Mouse (Mus musculus): ENCODE measurements around the gene Hoxc8. TPM values are rescaled to one million over a fixed set of nuclear protein-coding genes. Genes with fewer than 3 reads are reported as not detected.

Hoxc8 gene
- polyA plus RNA-seq, 1 experiment from 2014 or later, result not detected

DNA sequence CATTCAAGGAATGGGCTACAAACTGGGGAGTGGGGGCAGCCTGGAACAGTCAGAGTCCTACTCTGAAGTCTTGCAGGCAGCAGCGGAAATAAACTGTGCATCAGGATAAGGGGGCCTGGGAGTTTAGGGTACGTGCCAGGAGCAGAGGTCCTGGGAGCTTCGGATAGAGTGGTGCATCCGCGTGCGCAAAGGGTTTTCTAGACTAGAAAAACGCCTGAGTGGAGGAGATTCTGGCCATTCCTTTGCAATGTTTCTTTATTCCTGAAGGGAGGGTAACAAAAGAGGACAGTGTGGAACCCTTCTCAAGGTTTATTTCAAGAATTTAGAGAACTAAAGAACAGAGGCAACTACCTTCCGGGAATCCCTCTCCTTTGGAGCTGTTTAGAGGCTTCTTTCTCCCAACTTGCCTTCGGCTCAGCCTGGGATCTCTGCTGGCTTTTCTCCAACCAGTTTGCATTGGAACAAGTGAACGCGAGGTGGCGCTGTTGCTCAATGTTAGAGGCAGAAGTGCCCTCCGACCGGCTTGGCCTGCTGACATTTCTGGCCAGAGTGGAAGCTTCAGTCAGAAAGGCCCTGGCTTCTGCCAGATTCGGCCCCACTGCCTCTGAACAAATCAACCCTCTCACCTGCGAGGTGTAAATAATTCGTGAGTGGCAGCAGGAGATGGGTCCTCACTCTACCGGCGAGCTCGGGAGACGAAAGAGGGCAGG, 3.1 kb upstream of the Hoxc8 start:
- Histone ChIP-seq H3K27ac (replicated peaks; ENCODE audit: low read depth, low read length) (no peak overlapping the region), H3K4me3 (replicated peaks; ENCODE audit: low read depth, low read length) (no peak overlapping the region), H3K4me1 (ENCODE audit: control insufficient read depth, insufficient read depth, low read length) (no peaks in the 10 kb centered on the region), H3K27me3 (ENCODE audit: control insufficient read depth, insufficient read depth, low read length) (peaks cover 97% of the 10 kb centered on the region), H3K36me3 (ENCODE audit: control insufficient read depth, insufficient read depth, low read length) (no peaks in the 10 kb centered on the region), H3K9ac (replicated peaks; ENCODE audit: low read length) (no peak overlapping the region), H3K4me2 (ENCODE audit: low read length) (no peak overlapping the region), H3K9me3 (ENCODE audit: control insufficient read depth, low read length) (no peaks in the 10 kb centered on the region)
- DNase-seq (peak; percentile 97), ATAC-seq (ENCODE audit: low FRiP score, low TSS enrichment) (peak; percentile 27; the same call in 1 of the 2 replicates)
- WGBS, result 2% methylated on average over 21 of the region's 21 CpGs

GRCm38 (mm10) chr15:102988078-102988477, 2.3 kb upstream of the Hoxc8 start:
- H3K9ac ChIP-seq (replicated peaks; ENCODE audit: low read length), result no peak overlapping the region
- ATAC-seq (ENCODE audit: low FRiP score, low TSS enrichment) (no peak), DNase-seq (no peak)
- H3K27ac ChIP-seq (replicated peaks; ENCODE audit: low read depth, low read length), result no peak overlapping the region
- no peaks in the 10 kb centered on the region for H3K9me3 ChIP-seq (ENCODE audit: control insufficient read depth, low read length)
- peaks cover 97% of the 10 kb centered on the region for H3K27me3 ChIP-seq (ENCODE audit: control insufficient read depth, insufficient read depth, low read length)
- WGBS, result 19% methylated on average over 5 of the region's 5 CpGs
- H3K4me3 ChIP-seq (replicated peaks; ENCODE audit: low read depth, low read length), result no peak overlapping the region
- H3K36me3 ChIP-seq (ENCODE audit: control insufficient read depth, insufficient read depth, low read length), result no peaks in the 10 kb centered on the region
- H3K4me2 ChIP-seq (ENCODE audit: low read length), result no peak overlapping the region
- H3K4me1 ChIP-seq (ENCODE audit: control insufficient read depth, insufficient read depth, low read length), result no peaks in the 10 kb centered on the region

DNA sequence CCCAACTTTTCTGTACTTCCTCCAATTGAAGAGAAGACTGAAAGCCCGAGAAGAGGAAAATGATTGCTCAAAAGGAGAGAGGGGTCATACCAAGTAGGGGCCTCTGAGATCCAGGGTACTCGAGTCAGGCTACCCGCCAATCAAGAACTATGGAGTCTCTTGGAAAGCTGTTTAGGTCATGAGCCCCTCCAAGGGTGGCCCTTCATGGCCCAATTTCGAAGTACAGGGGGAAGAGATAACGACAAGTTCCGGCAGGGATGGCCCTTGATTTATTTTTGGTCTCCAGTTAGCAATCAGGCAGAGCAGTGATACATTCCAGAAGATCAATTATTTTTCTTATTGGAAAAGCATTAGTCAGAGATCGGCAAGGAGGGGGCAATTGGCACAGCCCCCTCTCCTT, 1.4 kb downstream of the Hoxc8 start:
- Histone ChIP-seq H3K4me3 (replicated peaks; ENCODE audit: low read depth, low read length) (no peak overlapping the region), H3K36me3 (ENCODE audit: control insufficient read depth, insufficient read depth, low read length) (no peaks in the 10 kb centered on the region), H3K4me1 (ENCODE audit: control insufficient read depth, insufficient read depth, low read length) (no peaks in the 10 kb centered on the region), H3K9ac (replicated peaks; ENCODE audit: low read length) (no peak overlapping the region), H3K4me2 (ENCODE audit: low read length) (no peak overlapping the region), H3K27ac (replicated peaks; ENCODE audit: low read depth, low read length) (no peak overlapping the region), H3K27me3 (ENCODE audit: control insufficient read depth, insufficient read depth, low read length) (peaks cover 96% of the 10 kb centered on the region), H3K9me3 (ENCODE audit: control insufficient read depth, low read length) (no peaks in the 10 kb centered on the region)
- ATAC-seq (ENCODE audit: low FRiP score, low TSS enrichment), result no peak
- WGBS, result 1% methylated on average over 7 of the region's 7 CpGs
- DNase-seq, result no peak

GRCm38 (mm10) chr15:102992206-102992605, 1.8 kb downstream of the Hoxc8 start:
- H3K36me3 ChIP-seq (ENCODE audit: control insufficient read depth, insufficient read depth, low read length), result no peaks in the 10 kb centered on the region
- H3K4me1 ChIP-seq (ENCODE audit: control insufficient read depth, insufficient read depth, low read length), result no peaks in the 10 kb centered on the region
- peaks cover 96% of the 10 kb centered on the region for H3K27me3 ChIP-seq (ENCODE audit: control insufficient read depth, insufficient read depth, low read length)
- no peak overlapping the region for H3K4me3 ChIP-seq (replicated peaks; ENCODE audit: low read depth, low read length)
- no peaks in the 10 kb centered on the region for H3K9me3 ChIP-seq (ENCODE audit: control insufficient read depth, low read length)
- no peak overlapping the region for H3K9ac ChIP-seq (replicated peaks; ENCODE audit: low read length)
- WGBS, result under 1% methylated on average over 11 of the region's 11 CpGs
- H3K4me2 ChIP-seq (ENCODE audit: low read length), result no peak overlapping the region
- DNase-seq (no peak), ATAC-seq (ENCODE audit: low FRiP score, low TSS enrichment) (no peak)
- H3K27ac ChIP-seq (replicated peaks; ENCODE audit: low read depth, low read length), result no peak overlapping the region

DNA sequence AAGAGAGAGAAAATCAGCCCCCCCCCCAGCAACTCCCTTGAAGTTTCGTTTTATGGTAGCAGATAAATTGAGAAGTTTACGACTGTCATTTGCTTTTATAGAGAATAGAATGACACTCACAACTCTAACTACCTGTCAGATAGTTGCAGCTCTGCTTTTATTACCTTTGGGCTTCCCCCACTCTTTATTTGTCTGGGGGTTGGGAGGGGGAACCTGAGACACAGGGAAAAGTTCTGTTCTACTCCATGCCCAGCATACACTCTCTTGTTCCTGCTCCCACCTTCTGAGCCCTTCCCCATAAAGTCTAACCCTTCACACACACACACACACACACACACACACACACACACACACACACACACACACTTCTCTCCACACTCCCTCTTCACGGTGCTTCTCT, 2.5 kb downstream of the Hoxc8 start:
- Histone ChIP-seq H3K27ac (replicated peaks; ENCODE audit: low read depth, low read length) (no peak overlapping the region), H3K36me3 (ENCODE audit: control insufficient read depth, insufficient read depth, low read length) (no peaks in the 10 kb centered on the region), H3K9me3 (ENCODE audit: control insufficient read depth, low read length) (no peaks in the 10 kb centered on the region), H3K4me2 (ENCODE audit: low read length) (no peak overlapping the region), H3K4me3 (replicated peaks; ENCODE audit: low read depth, low read length) (no peak overlapping the region), H3K4me1 (ENCODE audit: control insufficient read depth, insufficient read depth, low read length) (no peaks in the 10 kb centered on the region), H3K9ac (replicated peaks; ENCODE audit: low read length) (no peak overlapping the region), H3K27me3 (ENCODE audit: control insufficient read depth, insufficient read depth, low read length) (peaks cover 96% of the 10 kb centered on the region)
- ATAC-seq (ENCODE audit: low FRiP score, low TSS enrichment), result no peak
- DNase-seq, result no peak
- WGBS, result 5% methylated on average over 3 of the region's 3 CpGs

DNA sequence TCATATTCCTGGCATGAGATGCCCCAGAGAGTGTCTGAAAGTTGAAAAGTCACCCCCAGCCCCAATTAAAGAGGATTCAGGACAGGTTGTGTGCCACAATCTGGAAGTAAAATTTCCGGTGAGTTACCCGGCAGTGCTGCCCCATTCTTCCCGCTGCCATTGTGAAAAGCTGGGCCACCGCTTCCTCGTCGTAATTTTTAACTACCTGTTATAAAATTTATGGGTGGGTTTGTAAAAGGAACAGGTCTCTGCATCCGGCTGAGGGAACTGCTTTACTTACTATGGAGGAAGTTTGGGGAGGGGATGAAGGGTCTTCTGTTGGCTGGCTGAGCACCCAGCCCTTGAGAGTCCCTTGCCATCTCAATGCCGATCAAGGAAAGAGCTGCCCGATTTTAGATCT, 6.1 kb downstream of the Hoxc8 start:
- H3K9ac ChIP-seq (replicated peaks; ENCODE audit: low read length), result no peak overlapping the region
- no peaks in the 10 kb centered on the region for H3K9me3 ChIP-seq (ENCODE audit: control insufficient read depth, low read length)
- H3K36me3 ChIP-seq (ENCODE audit: control insufficient read depth, insufficient read depth, low read length), result no peaks in the 10 kb centered on the region
- no peaks in the 10 kb centered on the region for H3K4me1 ChIP-seq (ENCODE audit: control insufficient read depth, insufficient read depth, low read length)
- no peak overlapping the region for H3K4me2 ChIP-seq (ENCODE audit: low read length)
- no peak for ATAC-seq (ENCODE audit: low FRiP score, low TSS enrichment)
- DNase-seq, result no peak
- H3K4me3 ChIP-seq (replicated peaks; ENCODE audit: low read depth, low read length), result no peak overlapping the region
- H3K27me3 ChIP-seq (ENCODE audit: control insufficient read depth, insufficient read depth, low read length), result peaks cover 97% of the 10 kb centered on the region
- 1% methylated on average over 9 of the region's 9 CpGs for WGBS
- no peak overlapping the region for H3K27ac ChIP-seq (replicated peaks; ENCODE audit: low read depth, low read length)

- Histone ChIP-seq H3K36me3 (ENCODE audit: control insufficient read depth, insufficient read depth, low read length) (no peaks in the 10 kb centered on the region), H3K9ac (replicated peaks; ENCODE audit: low read length) (no peak overlapping the region), H3K27ac (replicated peaks; ENCODE audit: low read depth, low read length) (no peak overlapping the region), H3K4me1 (ENCODE audit: control insufficient read depth, insufficient read depth, low read length) (no peaks in the 10 kb centered on the region), H3K9me3 (ENCODE audit: control insufficient read depth, low read length) (no peaks in the 10 kb centered on the region), H3K4me3 (replicated peaks; ENCODE audit: low read depth, low read length) (no peak overlapping the region), H3K4me2 (ENCODE audit: low read length) (no peak overlapping the region), H3K27me3 (ENCODE audit: control insufficient read depth, insufficient read depth, low read length) (peaks cover 97% of the 10 kb centered on the region)
- no peak for ATAC-seq (ENCODE audit: low FRiP score, low TSS enrichment)
- 0% methylated on average over 3 of the region's 3 CpGs for WGBS
- no peak for DNase-seq
These were observed 7.0 kb downstream of the Hoxc8 start for GRCm38 (mm10) chr15:102997431-102997830.

DNA sequence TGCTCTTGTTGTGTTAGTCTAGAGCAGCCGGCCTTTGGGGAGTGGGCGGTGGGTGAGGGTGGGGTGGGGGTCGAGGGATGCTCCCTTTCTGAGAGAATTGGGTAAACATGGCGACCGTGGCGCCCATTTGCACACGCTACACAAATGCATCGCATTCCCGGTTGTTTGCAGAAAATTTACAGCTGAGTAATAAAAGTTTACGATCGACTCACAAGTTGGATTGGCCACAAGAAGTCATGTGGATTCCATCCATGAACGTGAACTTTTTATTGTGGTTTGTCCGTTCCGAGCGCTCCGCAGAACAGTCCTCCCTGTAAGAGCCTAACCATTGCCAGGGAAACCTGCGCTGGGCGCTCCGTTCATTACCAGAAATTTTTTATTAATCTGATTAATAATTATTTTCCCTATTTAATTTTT, 7.5 kb downstream of the Hoxc8 start, which contains the start of gene Hoxc6:
Gene Hoxc6, plus strand, starts transcription at position 319 of the 417 bp plus-strand sequence.
- Histone ChIP-seq H3K36me3 (ENCODE audit: control insufficient read depth, insufficient read depth, low read length) (no peaks in the 10 kb centered on the region), H3K4me2 (ENCODE audit: low read length) (peak within 1 kb of the TSS; percentile 49), H3K27me3 (ENCODE audit: control insufficient read depth, insufficient read depth, low read length) (peaks cover 97% of the 10 kb centered on the region), H3K4me1 (ENCODE audit: control insufficient read depth, insufficient read depth, low read length) (no peaks in the 10 kb centered on the region), H3K4me3 (replicated peaks; ENCODE audit: low read depth, low read length) (peak within 1 kb of the TSS; percentile 27), H3K9ac (replicated peaks; ENCODE audit: low read length) (no peak within 1 kb of the TSS), H3K9me3 (ENCODE audit: control insufficient read depth, low read length) (no peaks in the 10 kb centered on the region), H3K27ac (replicated peaks; ENCODE audit: low read depth, low read length) (no peak within 1 kb of the TSS)
- no peak for DNase-seq
- under 1% methylated on average over 19 of the region's 19 CpGs for WGBS
- no peak for ATAC-seq (ENCODE audit: low FRiP score, low TSS enrichment)

GRCm38 (mm10) chr15:102998608-102999182, 8.3 kb downstream of the Hoxc8 start:
- peak overlapping the region; percentile 49 for H3K4me2 ChIP-seq (ENCODE audit: low read length)
- no peaks in the 10 kb centered on the region for H3K36me3 ChIP-seq (ENCODE audit: control insufficient read depth, insufficient read depth, low read length)
- H3K9ac ChIP-seq (replicated peaks; ENCODE audit: low read length), result no peak overlapping the region
- DNase-seq (no peak), ATAC-seq (ENCODE audit: low FRiP score, low TSS enrichment) (no peak)
- H3K4me3 ChIP-seq (replicated peaks; ENCODE audit: low read depth, low read length), result peak overlapping the region; percentile 27; the same call in 1 of the 2 replicates
- H3K9me3 ChIP-seq (ENCODE audit: control insufficient read depth, low read length), result no peaks in the 10 kb centered on the region
- H3K27ac ChIP-seq (replicated peaks; ENCODE audit: low read depth, low read length), result no peak overlapping the region
- 0% methylated on average over 19 of the region's 19 CpGs for WGBS
- H3K4me1 ChIP-seq (ENCODE audit: control insufficient read depth, insufficient read depth, low read length), result no peaks in the 10 kb centered on the region
- H3K27me3 ChIP-seq (ENCODE audit: control insufficient read depth, insufficient read depth, low read length), result peaks cover 98% of the 10 kb centered on the region

Data from midbrain, embryonic 14.5 days (tissue).